Mouse (Mus musculus): ENCODE measurements around the gene Kcnj14.

The Kcnj14 gene

GRCm38 (mm10) chr7:45767500-45767899 is 57.1 kb downstream of the Kcnj14 start:
- DNase-seq (ENCODE audit: low spot score in 2 of 2): no peak

DNA sequence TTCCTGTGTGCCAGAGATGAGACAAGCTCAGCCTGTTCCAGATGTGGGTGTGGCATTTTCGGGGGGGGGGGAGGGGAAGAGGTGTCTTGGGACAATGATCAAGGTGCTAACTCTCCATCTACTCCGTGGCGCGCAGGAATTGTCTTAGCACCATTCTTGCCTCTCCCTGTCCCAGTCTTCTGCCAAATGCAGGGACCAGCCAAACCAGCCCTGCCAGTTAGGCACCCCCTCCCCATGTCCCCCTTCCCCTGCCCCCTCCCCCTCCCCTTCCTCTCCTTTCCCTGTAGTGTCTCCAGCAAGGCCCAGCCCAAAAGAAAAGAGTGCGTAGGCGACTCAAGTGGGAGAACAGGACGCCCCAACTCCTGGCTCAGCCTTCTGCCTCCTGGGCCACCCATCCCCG is 57.8 kb downstream of the Kcnj14 start:
- DNase-seq (ENCODE audit: low spot score in 2 of 2): no peak
